Mouse (Mus musculus): Measurements from ENCODE around the gene Notch1. TPM values are rescaled to one million over a fixed set of nuclear protein-coding genes. Genes with fewer than 3 reads are reported as not detected.

Gene Notch1
- polyA plus RNA-seq (2015; fragmentation: Nextera tagmentation; extraction: Ambion mirVana): 23.7 and 27.0 TPM in 2 replicates

GRCm38 (mm10) chr2:26516275-26516674 lies at the start of gene Notch1:
Notch1 (minus strand) TSS chr2:26516663.
- Histone ChIP-seq H3K4me3 (ENCODE audit: low read length) (no peak within 1 kb of the TSS), H3K36me3 (ENCODE audit: insufficient read depth, low read length) (no peaks in the 10 kb centered on the region), H3K9me3 (ENCODE audit: low read length) (no peaks in the 10 kb centered on the region), H3K4me2 (replicated peaks; ENCODE audit: low read depth, low read length) (peak within 1 kb of the TSS; percentile 29), H3K27me3 (ENCODE audit: insufficient read depth, low read length) (no peaks in the 10 kb centered on the region), H3K9ac (replicated peaks; ENCODE audit: low read length) (0 out of 2 replicates have a peak within 1 kb of the TSS, but pooled peaks have one; percentile 13), H3K4me1 (ENCODE audit: insufficient read depth, low read length) (peaks cover 25% of the 10 kb centered on the region), H3K27ac (ENCODE audit: low read length) (peak within 1 kb of the TSS; percentile 75)
- 6% methylated on average over 12 of the region's 12 CpGs for WGBS
- ATAC-seq (ENCODE audit: low FRiP score, low TSS enrichment): peak; percentile 72

GRCm38 (mm10) chr2:26566221-26566620 lies 49.8 kb upstream of the Notch1 start:
- Histone ChIP-seq H3K27ac (ENCODE audit: low read length) (no peak overlapping the region), H3K27me3 (ENCODE audit: insufficient read depth, low read length) (no peaks in the 10 kb centered on the region), H3K9me3 (ENCODE audit: low read length) (no peaks in the 10 kb centered on the region), H3K4me3 (ENCODE audit: low read length) (no peak overlapping the region), H3K36me3 (ENCODE audit: insufficient read depth, low read length) (no peaks in the 10 kb centered on the region), H3K4me1 (ENCODE audit: insufficient read depth, low read length) (peaks cover 4% of the 10 kb centered on the region; the same call in 1 of the 2 replicates), H3K4me2 (replicated peaks; ENCODE audit: low read depth, low read length) (no peak overlapping the region), H3K9ac (replicated peaks; ENCODE audit: low read length) (no peak overlapping the region)
- peak; percentile 49 for ATAC-seq (ENCODE audit: low FRiP score, low TSS enrichment)
- 15% methylated on average over 4 of the region's 4 CpGs for WGBS

- peaks cover 10% of the 10 kb centered on the region for H3K4me1 ChIP-seq (ENCODE audit: insufficient read depth, low read length)
- ATAC-seq (ENCODE audit: low FRiP score, low TSS enrichment): peak; percentile 79
- H3K9me3 ChIP-seq (ENCODE audit: low read length): no peaks in the 10 kb centered on the region
- no peak overlapping the region for H3K27ac ChIP-seq (ENCODE audit: low read length)
- H3K36me3 ChIP-seq (ENCODE audit: insufficient read depth, low read length): no peaks in the 10 kb centered on the region
- H3K27me3 ChIP-seq (ENCODE audit: insufficient read depth, low read length): no peaks in the 10 kb centered on the region
- no peak overlapping the region for H3K4me3 ChIP-seq (ENCODE audit: low read length)
- WGBS: 41% methylated on average over 6 of the region's 6 CpGs
- no peak overlapping the region for H3K4me2 ChIP-seq (replicated peaks; ENCODE audit: low read depth, low read length)
- H3K9ac ChIP-seq (replicated peaks; ENCODE audit: low read length): no peak overlapping the region; the same call in 1 of the 2 replicates
Observed at GRCm38 (mm10) chr2:26561351-26562016, 45.0 kb upstream of the Notch1 start.

GRCm38 (mm10) chr2:26560506-26560905 lies 44.0 kb upstream of the Notch1 start:
- H3K27ac ChIP-seq (ENCODE audit: low read length): no peak overlapping the region
- H3K4me1 ChIP-seq (ENCODE audit: insufficient read depth, low read length): peaks cover 13% of the 10 kb centered on the region
- 0 out of 2 replicates have a peak overlapping the region, but pooled peaks have one; percentile 33 for H3K9ac ChIP-seq (replicated peaks; ENCODE audit: low read length)
- H3K4me3 ChIP-seq (ENCODE audit: low read length): no peak overlapping the region
- no peaks in the 10 kb centered on the region for H3K27me3 ChIP-seq (ENCODE audit: insufficient read depth, low read length)
- H3K36me3 ChIP-seq (ENCODE audit: insufficient read depth, low read length): no peaks in the 10 kb centered on the region
- H3K9me3 ChIP-seq (ENCODE audit: low read length): no peaks in the 10 kb centered on the region
- 73% methylated on average over 5 of the region's 5 CpGs for WGBS
- H3K4me2 ChIP-seq (replicated peaks; ENCODE audit: low read depth, low read length): no peak overlapping the region
- peak; percentile 25; the same call in 1 of the 2 replicates for ATAC-seq (ENCODE audit: low FRiP score, low TSS enrichment)

- Histone ChIP-seq H3K4me1 (ENCODE audit: insufficient read depth, low read length) (peaks cover 16% of the 10 kb centered on the region), H3K27ac (ENCODE audit: low read length) (no peak overlapping the region), H3K4me3 (ENCODE audit: low read length) (no peak overlapping the region), H3K27me3 (ENCODE audit: insufficient read depth, low read length) (no peaks in the 10 kb centered on the region), H3K9ac (replicated peaks; ENCODE audit: low read length) (no peak overlapping the region; the same call in 1 of the 2 replicates), H3K36me3 (ENCODE audit: insufficient read depth, low read length) (no peaks in the 10 kb centered on the region), H3K4me2 (replicated peaks; ENCODE audit: low read depth, low read length) (no peak overlapping the region), H3K9me3 (ENCODE audit: low read length) (no peaks in the 10 kb centered on the region)
- 0 out of 2 replicates have a peak, but pooled peaks have one; percentile 40 for ATAC-seq (ENCODE audit: low FRiP score, low TSS enrichment)
- 36% methylated on average over 4 of the region's 4 CpGs for whole genome bisulfite sequencing
Observed at GRCm38 (mm10) chr2:26556535-26556993, 40.1 kb upstream of the Notch1 start.

GRCm38 (mm10) chr2:26555076-26555475 lies 38.6 kb upstream of the Notch1 start:
- Histone ChIP-seq H3K4me2 (replicated peaks; ENCODE audit: low read depth, low read length) (no peak overlapping the region), H3K27me3 (ENCODE audit: insufficient read depth, low read length) (no peaks in the 10 kb centered on the region), H3K36me3 (ENCODE audit: insufficient read depth, low read length) (no peaks in the 10 kb centered on the region), H3K4me3 (ENCODE audit: low read length) (no peak overlapping the region), H3K27ac (ENCODE audit: low read length) (no peak overlapping the region), H3K9me3 (ENCODE audit: low read length) (no peaks in the 10 kb centered on the region), H3K9ac (replicated peaks; ENCODE audit: low read length) (no peak overlapping the region), H3K4me1 (ENCODE audit: insufficient read depth, low read length) (peaks cover 15% of the 10 kb centered on the region)
- ATAC-seq (ENCODE audit: low FRiP score, low TSS enrichment): no peak
- 81% methylated on average over 4 of the region's 4 CpGs for WGBS

- Histone ChIP-seq H3K27me3 (ENCODE audit: insufficient read depth, low read length) (no peaks in the 10 kb centered on the region), H3K27ac (ENCODE audit: low read length) (no peak overlapping the region)
- WGBS: 76% methylated on average over 9 of the region's 9 CpGs
Observed at GRCm38 (mm10) chr2:26553904-26554303, 37.4 kb upstream of the Notch1 start.

GRCm38 (mm10) chr2:26552066-26552465 lies 35.6 kb upstream of the Notch1 start:
- Histone ChIP-seq H3K4me1 (ENCODE audit: insufficient read depth, low read length) (peaks cover 27% of the 10 kb centered on the region), H3K27ac (ENCODE audit: low read length) (no peak overlapping the region), H3K9ac (replicated peaks; ENCODE audit: low read length) (no peak overlapping the region), H3K36me3 (ENCODE audit: insufficient read depth, low read length) (no peaks in the 10 kb centered on the region), H3K4me2 (replicated peaks; ENCODE audit: low read depth, low read length) (no peak overlapping the region), H3K9me3 (ENCODE audit: low read length) (no peaks in the 10 kb centered on the region), H3K4me3 (ENCODE audit: low read length) (no peak overlapping the region), H3K27me3 (ENCODE audit: insufficient read depth, low read length) (no peaks in the 10 kb centered on the region)
- no peak for ATAC-seq (ENCODE audit: low FRiP score, low TSS enrichment)
- 93% methylated on average over 2 of the region's 2 CpGs for WGBS

More at GRCm38 (mm10) chr2:26553904-26554303, 37.4 kb upstream of the Notch1 start:
- Histone ChIP-seq H3K4me2 (replicated peaks; ENCODE audit: low read depth, low read length) (no peak overlapping the region), H3K36me3 (ENCODE audit: insufficient read depth, low read length) (no peaks in the 10 kb centered on the region), H3K4me3 (ENCODE audit: low read length) (no peak overlapping the region), H3K9ac (replicated peaks; ENCODE audit: low read length) (no peak overlapping the region), H3K9me3 (ENCODE audit: low read length) (no peaks in the 10 kb centered on the region), H3K4me1 (ENCODE audit: insufficient read depth, low read length) (peaks cover 19% of the 10 kb centered on the region)
- no peak for ATAC-seq (ENCODE audit: low FRiP score, low TSS enrichment)

GRCm38 (mm10) chr2:26551446-26551845 lies 35.0 kb upstream of the Notch1 start:
- WGBS: 73% methylated on average over 8 of the region's 8 CpGs
- H3K9me3 ChIP-seq (ENCODE audit: low read length): no peaks in the 10 kb centered on the region
- peaks cover 21% of the 10 kb centered on the region for H3K4me1 ChIP-seq (ENCODE audit: insufficient read depth, low read length)
- no peak overlapping the region for H3K9ac ChIP-seq (replicated peaks; ENCODE audit: low read length)
- no peaks in the 10 kb centered on the region for H3K36me3 ChIP-seq (ENCODE audit: insufficient read depth, low read length)
- H3K4me2 ChIP-seq (replicated peaks; ENCODE audit: low read depth, low read length): no peak overlapping the region
- no peak for ATAC-seq (ENCODE audit: low FRiP score, low TSS enrichment)
- H3K4me3 ChIP-seq (ENCODE audit: low read length): no peak overlapping the region
- H3K27me3 ChIP-seq (ENCODE audit: insufficient read depth, low read length): no peaks in the 10 kb centered on the region
- no peak overlapping the region for H3K27ac ChIP-seq (ENCODE audit: low read length)

- no peaks in the 10 kb centered on the region for H3K9me3 ChIP-seq (ENCODE audit: low read length)
- H3K4me2 ChIP-seq (replicated peaks; ENCODE audit: low read depth, low read length): no peak overlapping the region
- H3K4me3 ChIP-seq (ENCODE audit: low read length): no peak overlapping the region
- no peak overlapping the region for H3K9ac ChIP-seq (replicated peaks; ENCODE audit: low read length)
- H3K4me1 ChIP-seq (ENCODE audit: insufficient read depth, low read length): peaks cover 18% of the 10 kb centered on the region
- WGBS: 72% methylated on average over 3 of the region's 3 CpGs
- H3K36me3 ChIP-seq (ENCODE audit: insufficient read depth, low read length): no peaks in the 10 kb centered on the region
- no peaks in the 10 kb centered on the region for H3K27me3 ChIP-seq (ENCODE audit: insufficient read depth, low read length)
- no peak for ATAC-seq (ENCODE audit: low FRiP score, low TSS enrichment)
- H3K27ac ChIP-seq (ENCODE audit: low read length): no peak overlapping the region
Observed at GRCm38 (mm10) chr2:26550777-26551176, 34.3 kb upstream of the Notch1 start.
